Mouse (Mus musculus) mammary gland, adult 2 months (tissue): Measurements from ENCODE around the gene Rchy1. TPM values are rescaled to one million over a fixed set of nuclear protein-coding genes. Genes with fewer than 3 reads are reported as not detected.

ENCODE experiments used
- polyA plus RNA-seq: library from polyadenylated mRNA; depleted of rRNA; stranded (reverse); fragments of >200 nt; gene quantifications from 2 replicates; pipeline ENCODE4 v1.2.3, GENCODE M21; 2012; ENCODE audit warnings: low replicate concordance; rRNA removed

Gene Rchy1
- polyA plus RNA-seq = 15.7 and 40.2 TPM in 2 replicates

DNA sequence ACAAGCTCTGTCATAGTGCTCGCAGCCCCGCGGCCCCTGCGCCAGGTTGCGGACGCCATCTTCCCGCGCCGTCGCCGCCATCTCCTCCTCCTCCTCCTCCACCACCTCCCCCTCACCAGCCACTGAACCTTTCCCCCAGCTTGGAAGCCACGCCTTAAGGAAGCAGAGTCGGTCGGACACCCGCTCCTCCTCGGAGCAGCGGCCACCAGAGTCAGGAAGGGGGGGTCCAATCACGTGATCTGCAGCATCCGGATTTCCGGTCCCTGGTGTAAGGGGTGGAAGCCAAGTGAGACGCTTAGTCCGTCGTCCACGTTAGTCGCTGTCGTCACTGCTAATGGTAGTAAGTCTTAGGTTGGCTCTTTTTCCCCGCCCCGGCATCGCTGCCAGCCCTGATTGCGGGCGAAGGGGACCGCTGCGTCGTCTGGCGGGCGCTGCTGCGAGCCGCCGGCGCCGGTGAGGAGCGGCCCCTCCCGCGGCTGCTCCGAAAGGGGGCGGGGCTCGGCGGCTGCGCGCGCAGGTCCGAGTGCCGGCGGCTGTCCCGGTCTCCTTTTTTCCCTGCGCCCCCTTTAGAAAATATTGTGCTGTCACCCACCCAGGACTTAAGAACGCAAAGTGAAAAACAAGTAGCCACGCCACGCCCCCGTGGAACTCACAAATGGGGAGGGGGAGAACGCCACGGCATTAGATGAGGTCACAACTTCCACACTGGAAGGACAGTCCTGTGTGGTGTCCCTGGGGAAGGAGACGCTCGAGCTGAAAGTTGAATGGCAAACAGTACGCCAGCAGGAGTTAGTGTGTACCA lies at the start of gene Rchy1:
Gene Rchy1, minus strand, starts transcription at position 430 of the 802 bp plus-strand sequence.

DNA sequence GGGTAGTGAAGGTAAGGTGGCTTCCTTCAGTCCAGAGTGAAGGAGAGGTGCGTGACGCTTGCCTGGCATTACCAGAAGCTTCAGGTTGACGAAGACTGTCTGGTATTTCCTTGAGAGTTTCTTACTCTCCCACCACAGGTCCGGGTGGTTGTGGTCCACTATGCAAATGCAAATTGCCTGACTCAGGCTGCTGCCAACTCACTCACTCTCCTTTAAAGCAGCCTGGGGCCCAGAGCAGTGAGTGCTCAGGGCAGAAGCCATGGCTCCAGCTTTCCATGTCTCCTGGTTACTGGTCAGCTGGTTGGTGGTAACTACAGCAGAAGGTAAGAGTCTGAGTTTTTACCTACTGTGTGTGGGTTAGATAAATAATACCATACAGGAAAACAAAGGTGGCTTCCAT lies 24.4 kb upstream of the Rchy1 start, which contains the start of gene Odaph:
Gene Odaph, plus strand, starts transcription at position 240 of the 400 bp plus-strand sequence.

Other genes starting within 250 kb of the Rchy1 start
- 0.23 TPM in 1 of 2 replicates, not detected in the other for gene Odaph, start 24.4 kb upstream of the Rchy1 start, polyA plus RNA-seq
- gene Cdkl2, start 80.8 kb upstream of the Rchy1 start, polyA plus RNA-seq = 1.3 and 2.4 TPM in 2 replicates
- gene G3bp2, start 120.7 kb upstream of the Rchy1 start, polyA plus RNA-seq = 14.8 and 28.2 TPM in 2 replicates
- 24.9 and 26.0 TPM in 2 replicates for gene Uso1, start 174.9 kb upstream of the Rchy1 start, polyA plus RNA-seq